Mouse (Mus musculus): ENCODE data around the gene Clec2g.

DNA sequence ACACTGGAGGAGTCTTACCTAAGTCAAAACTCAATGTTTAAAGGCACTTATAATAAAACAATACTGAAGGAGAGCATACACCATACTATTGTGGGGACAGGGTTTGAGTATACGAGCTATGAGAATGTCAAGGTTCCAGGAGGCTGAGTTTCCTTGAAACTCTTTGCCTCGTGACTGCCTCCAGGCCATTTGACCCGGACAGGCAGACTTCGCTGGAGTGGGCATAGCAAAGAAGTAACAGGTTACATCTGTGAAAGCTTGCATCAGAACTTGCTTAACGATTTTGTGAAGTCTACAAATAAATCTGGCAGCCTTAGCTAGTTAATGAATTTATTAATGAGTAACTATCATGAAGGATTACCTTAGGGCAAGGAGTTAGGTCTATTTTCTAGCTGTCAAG is 60.6 kb downstream of the Clec2g start:
- TF ChIP-seq CTCF (IDR thresholded peaks at IDR 0.05; ENCODE audit: low read depth) (no peak), EP300 (optimal IDR thresholded peaks at IDR 0.05) (no peak)
